Comparison of ENCODE assay signal across 8 mouse cellular contexts in genomic region chr9:90164670-90165453, GRCm38 (mm10). TPM values are rescaled to one million over a fixed set of nuclear protein-coding genes. Genes with fewer than 3 reads are reported as not detected.
DNase-seq lines count a peak whose midpoint lies in the region; ATAC-seq lines count a peak whose summit lies in the region.

No protein-coding gene starts in this region.

- H3K36me3 ChIP-seq in kidney, embryonic 14.5 days (ENCODE audit: control insufficient read depth, insufficient read depth, low read length), result no peaks in the 10 kb centered on the region
- no peaks in the 10 kb centered on the region for H3K36me3 ChIP-seq in embryonic facial prominence, embryonic 10.5 days (replicated peaks)
- no peaks in the 10 kb centered on the region for H3K36me3 ChIP-seq in midbrain, embryonic 13.5 days

- no peak overlapping the region for H3K27ac ChIP-seq in kidney, embryonic 14.5 days (ENCODE audit: low read depth, low read length)
- H3K27ac ChIP-seq in embryonic facial prominence, embryonic 10.5 days (replicated peaks), result no peak overlapping the region
- H3K27ac ChIP-seq in midbrain, embryonic 13.5 days, result no peak overlapping the region

- no peaks in the 10 kb centered on the region; the same call in 1 of the 2 replicates for H3K4me1 ChIP-seq in kidney, embryonic 14.5 days (ENCODE audit: control insufficient read depth, insufficient read depth, low read length)
- H3K4me1 ChIP-seq in embryonic facial prominence, embryonic 10.5 days, result peaks cover 21% of the 10 kb centered on the region
- H3K4me1 ChIP-seq in midbrain, embryonic 13.5 days (replicated peaks), result peaks cover 30% of the 10 kb centered on the region

- ATAC-seq in kidney, embryonic 14.5 days (ENCODE audit: low FRiP score, low TSS enrichment), result no peak
- ATAC-seq in midbrain, embryonic 13.5 days, result no peak

- H3K27me3 ChIP-seq in kidney, embryonic 14.5 days (ENCODE audit: control insufficient read depth, insufficient read depth, low read length), result no peaks in the 10 kb centered on the region
- H3K27me3 ChIP-seq in embryonic facial prominence, embryonic 10.5 days (replicated peaks; ENCODE audit: low read depth, poor library complexity, severe bottlenecking), result peaks cover 11% of the 10 kb centered on the region
- no peaks in the 10 kb centered on the region for H3K27me3 ChIP-seq in midbrain, embryonic 13.5 days

- H3K4me3 ChIP-seq in kidney, embryonic 14.5 days (ENCODE audit: low read length), result no peak overlapping the region
- H3K4me3 ChIP-seq in embryonic facial prominence, embryonic 10.5 days, result peak overlapping the region; percentile 74; the same call in 1 of the 2 replicates
- H3K4me3 ChIP-seq in midbrain, embryonic 13.5 days (replicated peaks), result peak overlapping the region; percentile 88

- H3K9me3 ChIP-seq in kidney, embryonic 14.5 days (ENCODE audit: control insufficient read depth, low read length), result no peaks in the 10 kb centered on the region
- H3K9me3 ChIP-seq in embryonic facial prominence, embryonic 10.5 days, result no peaks in the 10 kb centered on the region
- H3K9me3 ChIP-seq in midbrain, embryonic 13.5 days, result 0 out of 2 replicates have a peak, but pooled peaks cover 1% of the 10 kb centered on the region

- H3K9ac ChIP-seq in kidney, embryonic 14.5 days (ENCODE audit: low read depth, low read length), result no peak overlapping the region
- H3K9ac ChIP-seq in midbrain, embryonic 13.5 days (replicated peaks), result peak overlapping the region; percentile 90; the same call in 1 of the 2 replicates

- peak overlapping the region; percentile 94; the same call in 1 of the 2 replicates for H3K4me2 ChIP-seq in kidney, embryonic 14.5 days (replicated peaks; ENCODE audit: low read depth, low read length)
- H3K4me2 ChIP-seq in midbrain, embryonic 13.5 days (replicated peaks), result peak overlapping the region; percentile 88

- intact Hi-C loops in heart, postnatal 14 days (cut with DNase I), result no loop called here

- DNase-seq in kidney, postnatal 36 days, result no peak
- DNase-seq in embryonic facial prominence, embryonic 10.5 days (ENCODE audit: low spot score), result no peak
- DNase-seq in heart, postnatal 14 days, result peak; percentile 49 to 55
- DNase-seq in spleen, postnatal 36 days (ENCODE audit: low spot score in 2 of 2), result no peak
- DNase-seq in B cell, adult 2 months, result no peak
- DNase-seq in cerebellum, adult 8-10 months, result no peak

- 61% methylated on average over 4 of the region's 4 CpGs for WGBS in kidney, embryonic 14.5 days
- 61% methylated on average over 4 of the region's 4 CpGs for WGBS in embryonic facial prominence, embryonic 10.5 days
- 62% methylated on average over 4 of the region's 4 CpGs for WGBS in midbrain, embryonic 13.5 days

RNA-seq across cellular contexts. Expression of gene Adamts7, which starts 2.0 kb away (rescaled TPM):
- polyA plus RNA-seq in kidney, embryonic 14.5 days (2014; fragmentation: Nextera tagmentation; extraction: Ambion mirVana), result 10.0 and 10.6 TPM in 2 replicates
- polyA plus RNA-seq in embryonic facial prominence, embryonic 10.5 days (2016; fragmentation: Nextera tagmentation; extraction: Ambion mirVana), result 14.6 and 14.9 TPM in 2 replicates
- 10 to 100 TPM; 23.4 to 27.5 TPM for total RNA-seq in heart, postnatal 14 days (2021)
- polyA plus RNA-seq in midbrain, embryonic 13.5 days (2015; fragmentation: Nextera tagmentation; extraction: Ambion mirVana), result 13.4 and 17.8 TPM in 2 replicates

RNA-seq across cellular contexts. Expression of gene Morf4l1, which starts 50.3 kb away (rescaled TPM):
- 467 and 551 TPM in 2 replicates for polyA plus RNA-seq in kidney, embryonic 14.5 days (2014; fragmentation: Nextera tagmentation; extraction: Ambion mirVana)
- polyA plus RNA-seq in embryonic facial prominence, embryonic 10.5 days (2016; fragmentation: Nextera tagmentation; extraction: Ambion mirVana), result 515 and 519 TPM in 2 replicates
- 100 to 1,000 TPM; 249 to 263 TPM for total RNA-seq in heart, postnatal 14 days (2021)
- polyA plus RNA-seq in midbrain, embryonic 13.5 days (2015; fragmentation: Nextera tagmentation; extraction: Ambion mirVana), result 575 and 608 TPM in 2 replicates

Comparison
In these comparisons a context has a peak if more than half of its experiments do, and no peak if none do; other contexts are left out.
1. DNase-seq: peak in heart, postnatal 14 days (2 of 2); none in kidney, postnatal 36 days (0 of 2), embryonic facial prominence, embryonic 10.5 days (single experiment), spleen, postnatal 36 days (0 of 2), B cell, adult 2 months (0 of 2) and cerebellum, adult 8-10 months (single experiment).